Mouse (Mus musculus): ENCODE data around the gene Foxb2. TPM values are rescaled to one million over a fixed set of nuclear protein-coding genes. Genes with fewer than 3 reads are reported as not detected.

Foxb2 gene
- polyA plus RNA-seq, 1 experiment from 2014 or later, result not detected

Other genes starting within 250 kb of the Foxb2 start
- 7.6 and 7.9 TPM in 2 replicates for gene Vps13a, start 92.9 kb downstream of the Foxb2 start, polyA plus RNA-seq (2015; fragmentation: Nextera tagmentation; extraction: Ambion mirVana)
- 0.55 and 0.64 TPM in 2 replicates for gene Prune2, start 82.3 kb upstream of the Foxb2 start, polyA plus RNA-seq (2015; fragmentation: Nextera tagmentation; extraction: Ambion mirVana)